Mouse (Mus musculus): ENCODE measurements around the gene Ttc7b. TPM values are rescaled to one million over a fixed set of nuclear protein-coding genes. Genes with fewer than 3 reads are reported as not detected.

Gene Ttc7b
- polyA plus RNA-seq, 1 experiment from 2014 or later, result 0.93 TPM

GRCm38 (mm10) chr12:100372785-100373184 is 147.8 kb downstream of the Ttc7b start:
- Histone ChIP-seq H3K4me2 (ENCODE audit: low read depth, low read length) (no peak overlapping the region), H3K27ac (ENCODE audit: low read length) (no peak overlapping the region), H3K4me1 (ENCODE audit: control insufficient read depth, low read depth, low read length) (no peaks in the 10 kb centered on the region), H3K27me3 (ENCODE audit: control insufficient read depth, insufficient read depth, low read depth, low read length) (no peaks in the 10 kb centered on the region), H3K36me3 (ENCODE audit: control insufficient read depth, insufficient read depth) (no peaks in the 10 kb centered on the region), H3K4me3 (ENCODE audit: low read depth, low read length) (no peak overlapping the region), H3K9ac (ENCODE audit: low read depth, low read length) (no peak overlapping the region), H3K9me3 (replicated peaks; ENCODE audit: control insufficient read depth, low read length) (no peaks in the 10 kb centered on the region)
- WGBS (ENCODE audit: insufficient replicate concordance), result 59% methylated on average over 7 of the region's 7 CpGs
- no peak for ATAC-seq (ENCODE audit: low read depth)

DNA sequence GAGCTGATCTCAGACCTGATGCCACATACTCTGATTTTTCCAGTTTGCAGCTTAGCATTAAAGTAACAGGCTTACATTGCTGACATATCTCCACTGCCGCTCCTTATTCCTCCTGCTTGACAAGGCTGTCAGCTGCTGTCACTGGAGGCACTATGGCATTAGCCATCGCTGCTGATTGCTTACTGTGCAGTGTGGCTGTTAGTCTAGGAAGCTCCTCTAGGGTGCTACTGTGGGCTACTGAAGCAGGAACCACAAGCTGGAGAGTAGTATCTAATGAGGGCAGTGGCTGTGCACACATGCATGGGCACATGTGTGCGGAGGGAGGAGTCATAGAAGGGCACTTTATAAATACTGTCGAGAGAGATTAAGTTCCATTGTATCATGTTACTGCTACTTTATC is 148.6 kb downstream of the Ttc7b start:
- H3K9ac ChIP-seq (ENCODE audit: low read depth, low read length), result no peak overlapping the region
- no peak overlapping the region for H3K4me3 ChIP-seq (ENCODE audit: low read depth, low read length)
- no peak for ATAC-seq (ENCODE audit: low read depth)
- H3K4me1 ChIP-seq (ENCODE audit: control insufficient read depth, low read depth, low read length), result no peaks in the 10 kb centered on the region
- H3K36me3 ChIP-seq (ENCODE audit: control insufficient read depth, insufficient read depth), result no peaks in the 10 kb centered on the region
- 77% methylated on average over 4 of the region's 4 CpGs for WGBS (ENCODE audit: insufficient replicate concordance)
- no peaks in the 10 kb centered on the region for H3K9me3 ChIP-seq (replicated peaks; ENCODE audit: control insufficient read depth, low read length)
- no peak overlapping the region for H3K4me2 ChIP-seq (ENCODE audit: low read depth, low read length)
- no peak overlapping the region for H3K27ac ChIP-seq (ENCODE audit: low read length)
- H3K27me3 ChIP-seq (ENCODE audit: control insufficient read depth, insufficient read depth, low read depth, low read length), result no peaks in the 10 kb centered on the region

GRCm38 (mm10) chr12:100369786-100370185 is 150.8 kb downstream of the Ttc7b start:
- no peaks in the 10 kb centered on the region for H3K36me3 ChIP-seq (ENCODE audit: control insufficient read depth, insufficient read depth)
- WGBS (ENCODE audit: insufficient replicate concordance), result 70% methylated on average over 2 of the region's 2 CpGs
- ATAC-seq (ENCODE audit: low read depth), result no peak

DNA sequence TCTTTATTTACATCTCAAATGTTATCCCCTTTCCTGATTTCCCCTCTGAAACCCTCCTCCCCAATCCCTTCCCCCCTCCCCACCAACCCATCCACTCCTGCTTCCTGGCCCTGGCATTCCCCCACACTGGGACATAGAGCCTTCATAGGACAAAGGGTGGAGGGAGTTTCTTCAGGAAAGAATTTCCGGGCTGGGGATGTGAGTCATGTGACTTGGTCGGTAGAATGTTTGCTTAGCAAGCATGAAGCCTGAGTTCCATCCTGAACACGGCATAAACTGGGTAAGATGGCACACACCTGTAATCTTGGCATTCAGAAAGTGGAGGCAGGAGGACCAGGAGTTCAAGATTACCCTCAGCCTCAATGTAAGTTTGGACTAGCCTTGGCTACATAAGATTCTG is 151.4 kb downstream of the Ttc7b start:
- WGBS (ENCODE audit: insufficient replicate concordance), result 57% methylated on average over 3 of the region's 3 CpGs
- Histone ChIP-seq H3K4me3 (ENCODE audit: low read depth, low read length) (no peak overlapping the region), H3K9me3 (replicated peaks; ENCODE audit: control insufficient read depth, low read length) (no peaks in the 10 kb centered on the region), H3K4me1 (ENCODE audit: control insufficient read depth, low read depth, low read length) (no peaks in the 10 kb centered on the region), H3K27ac (ENCODE audit: low read length) (no peak overlapping the region), H3K27me3 (ENCODE audit: control insufficient read depth, insufficient read depth, low read depth, low read length) (no peaks in the 10 kb centered on the region), H3K9ac (ENCODE audit: low read depth, low read length) (no peak overlapping the region), H3K4me2 (ENCODE audit: low read depth, low read length) (no peak overlapping the region), H3K36me3 (ENCODE audit: control insufficient read depth, insufficient read depth) (no peaks in the 10 kb centered on the region)
- no peak for ATAC-seq (ENCODE audit: low read depth)

More at GRCm38 (mm10) chr12:100369786-100370185, 150.8 kb downstream of the Ttc7b start:
- no peak overlapping the region for H3K4me3 ChIP-seq (ENCODE audit: low read depth, low read length)
- H3K27ac ChIP-seq (ENCODE audit: low read length), result no peak overlapping the region
- no peaks in the 10 kb centered on the region for H3K9me3 ChIP-seq (replicated peaks; ENCODE audit: control insufficient read depth, low read length)
- H3K27me3 ChIP-seq (ENCODE audit: control insufficient read depth, insufficient read depth, low read depth, low read length), result no peaks in the 10 kb centered on the region
- H3K4me1 ChIP-seq (ENCODE audit: control insufficient read depth, low read depth, low read length), result no peaks in the 10 kb centered on the region
- H3K9ac ChIP-seq (ENCODE audit: low read depth, low read length), result no peak overlapping the region
- no peak overlapping the region for H3K4me2 ChIP-seq (ENCODE audit: low read depth, low read length)

- no peak for ATAC-seq (ENCODE audit: low read depth)
- 68% methylated on average over 12 of the region's 12 CpGs for WGBS (ENCODE audit: insufficient replicate concordance)
- no peaks in the 10 kb centered on the region for H3K9me3 ChIP-seq (replicated peaks; ENCODE audit: control insufficient read depth, low read length)
Observed at GRCm38 (mm10) chr12:100361330-100361729, 159.3 kb downstream of the Ttc7b start.

DNA sequence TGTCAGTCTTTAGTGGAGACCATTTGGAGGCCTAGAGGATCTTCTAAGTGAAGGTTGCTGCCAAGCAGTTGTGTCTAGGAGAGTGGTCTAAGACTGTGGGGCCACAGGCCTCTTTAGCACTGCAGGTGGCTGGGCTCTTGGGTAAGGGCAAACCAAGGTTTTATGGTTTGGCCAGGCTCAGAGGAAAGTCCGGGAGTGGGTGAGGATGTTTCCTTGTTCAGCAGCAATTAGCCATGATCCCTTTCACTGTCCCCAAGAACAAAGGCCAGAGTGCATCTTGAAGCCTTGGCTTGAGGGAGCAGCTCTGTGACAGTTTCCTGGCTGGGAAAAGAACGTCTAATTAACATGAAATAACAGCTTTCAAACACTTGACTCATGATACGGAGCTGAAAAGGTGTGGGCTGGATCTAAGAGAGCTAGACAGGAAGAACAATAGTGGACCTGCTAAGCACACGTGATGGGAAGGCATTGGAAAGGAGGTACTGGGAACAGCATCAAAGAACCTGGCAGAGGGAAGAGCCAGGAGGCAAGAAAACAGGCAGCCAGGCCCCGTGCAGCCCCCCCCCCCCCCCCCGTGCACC is 162.5 kb downstream of the Ttc7b start:
- WGBS (ENCODE audit: insufficient replicate concordance), result 61% methylated on average over 6 of the region's 6 CpGs
- no peak overlapping the region for H3K9ac ChIP-seq (ENCODE audit: low read depth, low read length)
- no peak overlapping the region for H3K4me2 ChIP-seq (ENCODE audit: low read depth, low read length)
- no peaks in the 10 kb centered on the region for H3K36me3 ChIP-seq (ENCODE audit: control insufficient read depth, insufficient read depth)
- H3K9me3 ChIP-seq (replicated peaks; ENCODE audit: control insufficient read depth, low read length), result no peaks in the 10 kb centered on the region
- no peaks in the 10 kb centered on the region for H3K27me3 ChIP-seq (ENCODE audit: control insufficient read depth, insufficient read depth, low read depth, low read length)
- no peak overlapping the region for H3K27ac ChIP-seq (ENCODE audit: low read length)
- no peak overlapping the region for H3K4me3 ChIP-seq (ENCODE audit: low read depth, low read length)
- no peaks in the 10 kb centered on the region for H3K4me1 ChIP-seq (ENCODE audit: control insufficient read depth, low read depth, low read length)
- ATAC-seq (ENCODE audit: low read depth), result no peak

More at GRCm38 (mm10) chr12:100361330-100361729, 159.3 kb downstream of the Ttc7b start:
- H3K9ac ChIP-seq (ENCODE audit: low read depth, low read length), result no peak overlapping the region
- H3K36me3 ChIP-seq (ENCODE audit: control insufficient read depth, insufficient read depth), result no peaks in the 10 kb centered on the region
- H3K4me2 ChIP-seq (ENCODE audit: low read depth, low read length), result no peak overlapping the region
- H3K27me3 ChIP-seq (ENCODE audit: control insufficient read depth, insufficient read depth, low read depth, low read length), result no peaks in the 10 kb centered on the region
- no peak overlapping the region for H3K27ac ChIP-seq (ENCODE audit: low read length)
- H3K4me1 ChIP-seq (ENCODE audit: control insufficient read depth, low read depth, low read length), result no peaks in the 10 kb centered on the region
- H3K4me3 ChIP-seq (ENCODE audit: low read depth, low read length), result no peak overlapping the region

GRCm38 (mm10) chr12:100356407-100356806 is 164.2 kb downstream of the Ttc7b start:
- WGBS (ENCODE audit: insufficient replicate concordance), result 69% methylated on average over 7 of the region's 7 CpGs
- no peak for ATAC-seq (ENCODE audit: low read depth)
- H3K9me3 ChIP-seq (replicated peaks; ENCODE audit: control insufficient read depth, low read length), result no peaks in the 10 kb centered on the region
- no peaks in the 10 kb centered on the region for H3K4me1 ChIP-seq (ENCODE audit: control insufficient read depth, low read depth, low read length)
- no peaks in the 10 kb centered on the region for H3K27me3 ChIP-seq (ENCODE audit: control insufficient read depth, insufficient read depth, low read depth, low read length)
- no peak overlapping the region for H3K9ac ChIP-seq (ENCODE audit: low read depth, low read length)
- H3K27ac ChIP-seq (ENCODE audit: low read length), result no peak overlapping the region
- no peaks in the 10 kb centered on the region for H3K36me3 ChIP-seq (ENCODE audit: control insufficient read depth, insufficient read depth)
- no peak overlapping the region for H3K4me3 ChIP-seq (ENCODE audit: low read depth, low read length)
- no peak overlapping the region for H3K4me2 ChIP-seq (ENCODE audit: low read depth, low read length)

DNA sequence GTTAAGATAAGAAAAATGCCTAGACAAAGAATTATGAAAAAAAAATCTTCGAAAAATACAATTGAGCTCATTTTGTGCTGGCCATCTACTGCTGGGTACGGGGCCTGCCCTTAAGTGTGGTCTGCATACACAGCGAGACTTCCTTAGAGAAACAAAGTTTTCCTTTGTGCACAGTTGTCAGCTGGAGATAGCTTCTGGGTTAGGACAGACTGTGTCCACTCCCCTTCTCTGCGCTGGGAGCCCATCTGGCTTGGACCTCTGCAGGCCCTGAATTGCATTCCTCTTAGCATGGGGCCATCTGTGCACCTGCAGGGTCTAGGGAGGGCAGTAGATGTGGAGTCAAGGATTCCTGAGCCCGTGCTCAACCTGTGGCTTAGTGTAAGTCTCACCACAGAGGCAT is 165.1 kb downstream of the Ttc7b start:
- H3K36me3 ChIP-seq (ENCODE audit: control insufficient read depth, insufficient read depth), result no peaks in the 10 kb centered on the region
- no peak overlapping the region for H3K4me3 ChIP-seq (ENCODE audit: low read depth, low read length)
- no peak for ATAC-seq (ENCODE audit: low read depth)
- H3K27me3 ChIP-seq (ENCODE audit: control insufficient read depth, insufficient read depth, low read depth, low read length), result no peaks in the 10 kb centered on the region
- WGBS (ENCODE audit: insufficient replicate concordance), result 61% methylated on average over 5 of the region's 5 CpGs
- no peaks in the 10 kb centered on the region for H3K9me3 ChIP-seq (replicated peaks; ENCODE audit: control insufficient read depth, low read length)
- no peak overlapping the region for H3K9ac ChIP-seq (ENCODE audit: low read depth, low read length)
- H3K4me2 ChIP-seq (ENCODE audit: low read depth, low read length), result no peak overlapping the region
- no peak overlapping the region for H3K27ac ChIP-seq (ENCODE audit: low read length)
- no peaks in the 10 kb centered on the region for H3K4me1 ChIP-seq (ENCODE audit: control insufficient read depth, low read depth, low read length)

DNA sequence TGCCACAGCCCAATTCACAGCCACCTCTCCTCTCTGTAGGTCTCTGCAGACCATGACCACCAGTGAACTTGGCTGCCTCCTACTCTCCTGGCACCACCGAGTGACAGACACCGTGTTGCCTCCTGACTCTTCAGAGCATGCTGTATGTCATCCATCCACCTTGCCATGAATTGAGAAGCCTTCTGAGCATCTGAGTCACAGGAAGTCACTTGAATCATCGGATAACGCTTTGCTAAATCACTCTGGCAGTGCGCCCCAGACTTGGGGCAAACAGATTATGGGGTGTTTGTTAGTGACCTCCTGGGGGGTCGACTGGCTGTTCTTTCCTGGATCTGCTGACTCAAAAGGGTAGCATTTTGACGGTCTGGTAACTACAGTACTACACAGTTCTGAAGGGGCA is 166.7 kb downstream of the Ttc7b start:
- Histone ChIP-seq H3K4me1 (ENCODE audit: control insufficient read depth, low read depth, low read length) (no peaks in the 10 kb centered on the region), H3K9me3 (replicated peaks; ENCODE audit: control insufficient read depth, low read length) (no peaks in the 10 kb centered on the region), H3K27me3 (ENCODE audit: control insufficient read depth, insufficient read depth, low read depth, low read length) (no peaks in the 10 kb centered on the region), H3K4me2 (ENCODE audit: low read depth, low read length) (no peak overlapping the region), H3K4me3 (ENCODE audit: low read depth, low read length) (no peak overlapping the region), H3K9ac (ENCODE audit: low read depth, low read length) (no peak overlapping the region), H3K36me3 (ENCODE audit: control insufficient read depth, insufficient read depth) (no peaks in the 10 kb centered on the region), H3K27ac (ENCODE audit: low read length) (no peak overlapping the region)
- WGBS (ENCODE audit: insufficient replicate concordance), result 62% methylated on average over 7 of the region's 7 CpGs
- ATAC-seq (ENCODE audit: low read depth), result no peak
